Mouse (Mus musculus) frontal cortex, postnatal 10 days (tissue): ENCODE measurements around the gene Gm10961.

Source experiments
- DNase-seq, 2 experiments: peaks; one replicate each; pipeline ENCODE4 v3.0.0; 2022; ENCODE audit warnings: low spot score in 2 of 2, mixed read lengths in 1 of 2

Gm10961 gene

GRCm38 (mm10) chr3:107630682-107631522 lies at the start of gene Gm10961:
Gm10961 (plus strand) TSS chr3:107631322.
- peak; percentile 27 to 48 for DNase-seq

- no peak for DNase-seq
These were observed 48.8 kb upstream of the Gm10961 start for GRCm38 (mm10) chr3:107582130-107582874.

- DNase-seq, result no peak
These were observed 48.0 kb upstream of the Gm10961 start for GRCm38 (mm10) chr3:107582875-107583767.

GRCm38 (mm10) chr3:107583893-107584292 lies 47.2 kb upstream of the Gm10961 start:
- DNase-seq, result no peak

GRCm38 (mm10) chr3:107586504-107586903 lies 44.6 kb upstream of the Gm10961 start:
- DNase-seq, result no peak

GRCm38 (mm10) chr3:107591612-107592011 lies 39.5 kb upstream of the Gm10961 start:
- no peak for DNase-seq

DNA sequence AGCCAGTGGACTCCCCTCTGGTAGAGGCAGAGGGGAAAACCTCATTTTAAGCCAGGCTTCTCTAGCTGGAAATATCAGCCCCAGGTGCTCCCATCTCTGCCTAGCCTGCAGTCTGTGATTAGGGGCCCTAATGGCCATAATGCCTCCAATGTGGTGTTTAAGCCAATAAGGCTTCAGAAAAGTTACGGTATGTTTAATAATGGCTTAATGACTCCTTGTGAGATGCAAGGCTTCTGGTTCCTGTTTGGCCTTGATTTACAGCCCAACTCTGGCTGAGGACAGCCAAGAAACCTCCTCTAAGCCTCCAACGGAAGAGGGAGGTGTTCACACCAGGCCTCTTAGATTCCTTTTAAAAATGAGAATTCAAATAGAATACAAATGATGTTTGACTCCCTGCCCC lies 37.5 kb upstream of the Gm10961 start:
- DNase-seq, result no peak

- no peak for DNase-seq
These were observed 36.4 kb upstream of the Gm10961 start, which contains the start of gene Alx3 for GRCm38 (mm10) chr3:107594662-107595263. Alx3 (plus strand) TSS chr3:107595031.

DNA sequence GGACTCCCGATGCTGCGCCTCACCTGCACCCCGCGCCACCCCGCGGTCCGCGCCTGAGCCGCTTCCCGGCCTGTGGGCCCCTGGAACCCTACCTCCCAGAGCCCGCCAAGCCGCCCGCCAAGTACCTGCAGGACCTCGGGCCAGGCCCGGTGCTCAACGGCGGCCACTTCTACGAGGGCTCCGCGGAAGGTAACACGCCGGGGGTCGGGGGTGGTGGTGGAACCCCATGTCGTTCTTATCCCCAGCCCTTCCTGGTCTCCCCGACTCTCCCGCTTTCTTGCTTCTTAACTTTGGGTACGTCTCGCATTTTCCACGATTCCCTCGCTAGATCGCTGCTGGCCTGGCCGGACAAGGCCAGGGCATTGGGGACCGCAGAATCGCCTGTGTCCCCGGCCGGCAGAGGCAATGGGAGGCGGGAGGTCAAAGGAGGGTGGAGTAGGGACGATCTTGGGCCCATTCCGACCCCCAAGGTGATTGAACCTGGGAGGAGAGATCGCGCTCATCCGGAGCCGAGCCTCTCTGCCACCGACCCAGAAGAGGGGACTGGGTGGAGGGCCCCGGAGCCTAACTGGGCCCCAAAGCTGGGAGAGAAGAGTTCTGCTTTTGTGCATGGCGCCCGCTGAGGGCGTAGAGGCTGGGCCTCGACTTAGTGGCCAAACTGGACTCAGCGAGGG lies 35.7 kb upstream of the Gm10961 start:
- DNase-seq, result no peak

DNA sequence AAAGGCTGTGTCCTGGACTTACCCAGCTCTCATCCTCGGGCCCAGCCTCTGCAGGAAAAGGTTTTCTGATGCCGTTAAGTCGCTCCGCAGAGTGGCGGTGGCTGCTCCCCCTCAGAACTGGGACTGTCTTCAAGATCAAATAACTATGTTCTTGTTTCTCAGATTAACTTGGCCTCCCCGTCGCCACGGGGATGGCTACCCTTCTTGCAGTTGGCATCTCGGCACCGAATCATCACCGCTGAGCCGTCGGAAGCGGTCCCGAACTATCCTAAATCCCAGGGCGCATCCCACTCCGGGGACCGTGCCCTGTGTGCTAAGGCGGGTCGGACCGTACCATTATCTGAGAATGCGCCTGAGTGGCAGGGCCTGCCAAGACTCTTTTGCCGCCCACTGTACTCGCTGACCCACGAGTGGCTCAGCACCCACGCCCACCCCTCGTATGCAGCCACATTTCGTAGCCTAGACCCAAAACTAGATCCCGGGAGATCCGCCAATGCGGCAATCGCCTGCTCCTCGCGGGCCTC lies 35.1 kb upstream of the Gm10961 start:
- no peak for DNase-seq

DNA sequence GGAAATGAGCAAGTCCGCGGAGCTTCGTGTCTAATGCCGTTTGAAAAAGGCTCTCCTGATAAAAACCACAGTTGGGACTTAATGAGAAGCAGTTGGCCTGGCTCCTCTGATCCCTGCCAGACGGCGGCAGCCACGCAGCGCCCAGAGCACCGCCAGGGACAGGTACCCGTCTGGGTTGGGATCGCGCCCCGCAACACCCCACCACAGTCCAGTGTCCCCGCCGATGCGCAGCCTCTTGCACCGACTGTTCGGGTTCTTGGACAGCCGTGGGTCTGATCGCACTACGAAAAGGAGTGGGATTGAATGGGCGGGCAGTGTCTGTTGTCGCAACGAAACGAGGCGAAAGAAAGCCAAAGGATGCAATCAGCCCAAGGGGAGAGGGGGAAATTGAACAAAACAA lies 34.6 kb upstream of the Gm10961 start:
- no peak for DNase-seq

GRCm38 (mm10) chr3:107597134-107597533 lies 34.0 kb upstream of the Gm10961 start:
- DNase-seq, result no peak

DNA sequence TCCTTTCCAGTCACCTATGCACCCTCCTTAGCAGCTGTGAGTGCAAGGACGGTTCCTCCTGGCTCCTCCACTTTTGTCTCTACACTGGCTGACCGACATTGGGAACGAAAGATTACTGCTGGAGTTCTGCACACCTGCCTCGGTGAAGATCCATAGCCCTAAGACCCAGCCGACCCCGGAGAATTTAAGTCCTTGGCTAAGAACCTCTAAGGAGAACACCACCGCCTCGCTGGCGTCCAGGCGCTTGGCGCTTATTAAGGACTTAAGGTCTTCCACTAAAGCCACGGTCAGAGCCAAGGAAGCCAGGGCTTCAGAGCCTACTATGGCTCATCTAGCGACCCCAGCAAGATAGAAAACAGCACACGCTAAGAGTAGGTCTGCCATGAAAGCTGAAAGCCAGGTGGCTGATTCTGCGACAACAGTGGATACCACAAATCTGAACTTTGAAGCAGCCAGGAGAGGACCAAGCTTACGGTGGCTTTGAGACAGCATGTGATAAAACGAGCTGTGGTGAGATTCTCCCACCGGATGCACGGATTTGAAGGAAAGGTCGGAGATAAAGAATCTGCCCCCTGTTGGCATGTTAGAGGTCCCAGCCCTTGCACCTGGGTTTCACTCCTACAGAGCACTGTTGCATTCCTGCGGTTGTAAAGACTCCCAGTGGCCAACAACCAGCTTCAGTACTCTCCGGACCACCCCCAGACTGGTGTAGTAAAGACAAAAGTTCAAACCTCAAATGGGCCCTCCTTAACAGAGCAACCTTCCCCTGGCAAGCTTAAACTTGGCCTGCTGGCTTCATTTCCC lies 33.3 kb upstream of the Gm10961 start:
- no peak for DNase-seq

DNA sequence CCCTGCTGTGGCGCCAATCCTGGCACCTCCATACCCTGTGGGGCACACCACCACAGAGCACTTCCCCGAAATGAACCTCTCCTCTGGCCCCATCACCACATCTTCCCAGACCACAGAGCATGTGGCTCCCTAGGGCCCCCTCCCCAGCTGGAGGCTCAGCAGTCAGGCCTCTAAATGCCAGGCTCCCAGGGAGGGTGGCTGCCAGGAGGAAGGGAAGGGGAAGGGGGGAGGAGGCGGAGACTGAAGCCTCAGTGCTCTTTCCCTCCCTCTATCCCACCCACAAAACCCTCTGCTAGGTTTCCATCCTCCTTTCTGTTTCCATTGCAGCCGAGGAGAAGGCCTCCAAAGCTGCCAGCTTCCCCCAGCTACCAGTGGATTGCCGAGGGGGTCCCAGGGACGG lies 31.0 kb upstream of the Gm10961 start:
- no peak for DNase-seq

- no peak for DNase-seq
These were observed 25.8 kb upstream of the Gm10961 start for GRCm38 (mm10) chr3:107605304-107605703.

DNA sequence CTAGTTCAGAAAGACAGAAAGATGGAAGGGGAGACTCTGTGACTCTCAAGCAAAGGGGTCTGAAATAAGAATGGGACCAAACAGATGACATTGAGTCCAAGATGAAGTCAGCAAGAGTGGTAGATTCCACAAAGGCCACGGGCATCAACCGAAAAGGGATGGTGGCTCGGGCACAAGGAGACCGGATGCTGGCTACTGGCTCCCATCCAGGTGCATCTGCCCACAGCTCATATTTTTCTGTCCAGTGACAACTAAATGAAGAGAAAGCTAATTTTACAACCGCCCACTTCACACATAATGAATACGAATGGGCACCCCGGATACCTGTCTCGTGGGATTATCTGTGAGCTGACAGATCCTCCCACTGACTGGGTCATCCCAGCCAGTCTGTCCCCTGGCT lies 23.9 kb upstream of the Gm10961 start:
- DNase-seq, result no peak

DNA sequence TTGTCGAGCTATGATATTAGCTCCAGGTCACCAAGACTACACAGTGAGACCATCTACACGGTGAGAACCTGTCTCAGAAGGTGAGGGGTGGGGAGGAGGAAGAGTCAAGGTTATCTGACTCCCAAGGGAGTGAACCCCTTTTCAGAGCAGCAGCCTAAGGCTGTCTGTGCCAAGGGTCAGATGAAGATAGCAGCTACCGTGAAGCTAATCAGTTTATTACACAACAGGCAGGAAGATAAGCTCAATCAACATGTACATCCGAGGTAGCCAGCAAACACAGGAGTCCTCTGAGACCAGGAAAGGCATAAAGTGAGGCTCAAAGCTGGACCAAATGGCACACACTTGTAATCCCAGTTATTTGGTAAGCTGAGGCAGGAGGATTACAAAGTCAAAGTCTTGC lies 22.3 kb upstream of the Gm10961 start:
- no peak for DNase-seq

- DNase-seq, result no peak
These were observed 21.7 kb upstream of the Gm10961 start for GRCm38 (mm10) chr3:107609376-107609775.

GRCm38 (mm10) chr3:107611394-107611793 lies 19.7 kb upstream of the Gm10961 start:
- DNase-seq, result no peak
